Mouse (Mus musculus): Measurements from ENCODE around the gene Ing4.
"Not testable (repeated sequence)": the region's sequence is repeated elsewhere in the genome, so short reads cannot be mapped to it uniquely, and the experiment has no call there.

Ing4 gene

GRCm38 (mm10) chr6:125039533-125040153 is at the start of gene Ing4:
TSS of gene Ing4 (plus strand) at chr6:125039760.
- DNase-seq (ENCODE audit: extremely low spot score, low read depth, low spot score): peak; percentile 99

GRCm38 (mm10) chr6:124992241-124992640 is 47.3 kb upstream of the Ing4 start:
- DNase-seq (ENCODE audit: extremely low spot score, low read depth, low spot score): no peak

- no peak for DNase-seq (ENCODE audit: extremely low spot score, low read depth, low spot score)
Observed at GRCm38 (mm10) chr6:124993365-124993764, 46.2 kb upstream of the Ing4 start.

- DNase-seq (ENCODE audit: extremely low spot score, low read depth, low spot score): no peak
Observed at GRCm38 (mm10) chr6:124993876-124994275, 45.7 kb upstream of the Ing4 start.

- DNase-seq (ENCODE audit: extremely low spot score, low read depth, low spot score): no peak
Observed at GRCm38 (mm10) chr6:124995246-124995645, 44.3 kb upstream of the Ing4 start.

- DNase-seq (ENCODE audit: extremely low spot score, low read depth, low spot score): no peak
Observed at GRCm38 (mm10) chr6:124995831-124996403, 43.6 kb upstream of the Ing4 start.

GRCm38 (mm10) chr6:124996551-124997501 is 42.7 kb upstream of the Ing4 start, which contains the start of gene Pianp:
TSS of gene Pianp (plus strand) at chr6:124996694.
- DNase-seq (ENCODE audit: extremely low spot score, low read depth, low spot score): no peak

- no peak for DNase-seq (ENCODE audit: extremely low spot score, low read depth, low spot score)
Observed at GRCm38 (mm10) chr6:124998066-124998465, 41.5 kb upstream of the Ing4 start.

- DNase-seq (ENCODE audit: extremely low spot score, low read depth, low spot score): no peak
Observed at GRCm38 (mm10) chr6:124999091-124999490, 40.5 kb upstream of the Ing4 start.

GRCm38 (mm10) chr6:124999546-124999945 is 40.0 kb upstream of the Ing4 start:
- no peak for DNase-seq (ENCODE audit: extremely low spot score, low read depth, low spot score)

GRCm38 (mm10) chr6:125003706-125004105 is 35.9 kb upstream of the Ing4 start:
- no peak for DNase-seq (ENCODE audit: extremely low spot score, low read depth, low spot score)

- DNase-seq (ENCODE audit: extremely low spot score, low read depth, low spot score): no peak
Observed at GRCm38 (mm10) chr6:125005086-125005485, 34.5 kb upstream of the Ing4 start.

- DNase-seq (ENCODE audit: extremely low spot score, low read depth, low spot score): no peak
Observed at GRCm38 (mm10) chr6:125008060-125008459, 31.5 kb upstream of the Ing4 start.

GRCm38 (mm10) chr6:125008586-125009128 is 30.9 kb upstream of the Ing4 start:
- DNase-seq (ENCODE audit: extremely low spot score, low read depth, low spot score): peak; percentile 95

GRCm38 (mm10) chr6:125009129-125009180 is 30.6 kb upstream of the Ing4 start, which contains the start of gene Zfp384:
TSS of gene Zfp384 (plus strand) at chr6:125009145.
- no peak for DNase-seq (ENCODE audit: extremely low spot score, low read depth, low spot score)

- DNase-seq (ENCODE audit: extremely low spot score, low read depth, low spot score): no peak
Observed at GRCm38 (mm10) chr6:125009181-125010073, 30.1 kb upstream of the Ing4 start.

- no peak for DNase-seq (ENCODE audit: extremely low spot score, low read depth, low spot score)
Observed at GRCm38 (mm10) chr6:125017682-125018081, 21.9 kb upstream of the Ing4 start.

- not testable (repeated sequence) for DNase-seq (ENCODE audit: extremely low spot score, low read depth, low spot score)
Observed at GRCm38 (mm10) chr6:125030532-125030931, 9.0 kb upstream of the Ing4 start.

GRCm38 (mm10) chr6:125031604-125032003 is 8.0 kb upstream of the Ing4 start:
- DNase-seq (ENCODE audit: extremely low spot score, low read depth, low spot score): no peak

- no peak for DNase-seq (ENCODE audit: extremely low spot score, low read depth, low spot score)
Observed at GRCm38 (mm10) chr6:125038666-125039065, 894 bp upstream of the Ing4 start.

GRCm38 (mm10) chr6:125039131-125039530 is 429 bp upstream of the Ing4 start:
- DNase-seq (ENCODE audit: extremely low spot score, low read depth, low spot score): no peak
